Mouse (Mus musculus) spleen, adult 2 months (tissue): ENCODE results near the gene Ubash3a. TPM values are rescaled to one million over a fixed set of nuclear protein-coding genes. Genes with fewer than 3 reads are reported as not detected.

ENCODE experiments used
- DNase-seq, 2 experiments: peaks; one replicate each; pipeline versions ENCODE4 v3.0.0 to v3.0.0-alpha.2; 2012 to 2021; ENCODE audit warnings: low spot score in 2 of 2, low read depth in 1 of 2
- H3K27ac ChIP-seq: fragments of 200-500 bp; 2 replicates; pipeline ENCODE4 v1.5.1; 2012; ENCODE audit warnings: low read length, inconsistent platforms; ENCODE audit not compliant: insufficient read depth
- H3K27me3 ChIP-seq: fragments of 200-500 bp; 2 replicates; pipeline ENCODE4 v1.6.1; 2012; ENCODE audit warnings: mild to moderate bottlenecking, moderate library complexity, low read length, inconsistent platforms; ENCODE audit not compliant: control insufficient read depth, insufficient read depth
- H3K36me3 ChIP-seq: fragments of 200-500 bp; 2 replicates; pipeline ENCODE4 v1.6.1; 2012; ENCODE audit warnings: mild to moderate bottlenecking, low read length, inconsistent platforms; ENCODE audit not compliant: control insufficient read depth, insufficient read depth
- H3K4me1 ChIP-seq: fragments of 200-500 bp; 2 replicates; pipeline ENCODE4 v1.6.1; 2011; ENCODE audit warnings: inconsistent platforms; ENCODE audit not compliant: control insufficient read depth, insufficient read depth, insufficient read length
- H3K4me3 ChIP-seq: fragments of 200-500 bp; 2 replicates; pipeline ENCODE4 v1.5.1; 2011; ENCODE audit warnings: mild to moderate bottlenecking, inconsistent platforms; ENCODE audit not compliant: insufficient read depth, insufficient read length; ENCODE audit errors: extremely low read depth
- CTCF ChIP-seq: fragments of 200-500 bp; IDR thresholded peaks from 2 replicates; pipeline ENCODE4 v1.5.1; 2011; ENCODE audit warnings: mild to moderate bottlenecking, inconsistent platforms; ENCODE audit not compliant: insufficient read depth, insufficient read length, insufficient replicate concordance; ENCODE audit errors: extremely low read depth
- POLR2A ChIP-seq: fragments of 200-500 bp; IDR thresholded peaks from 2 replicates; pipeline ENCODE4 v1.6.1; 2011; ENCODE audit warnings: low read depth, low read length, inconsistent platforms
- WGBS: fragments of 180-500 bp; shearing (Covaris S2); methylation state at CpG from one replicate; pipeline ENCODE4 v1.1.7; 2018; 5-methylcytosine and 5-hydroxymethylcytosine counted together
- polyA plus RNA-seq: library from polyadenylated mRNA; depleted of rRNA; stranded (reverse); fragments of >200 nt; gene quantifications from 2 replicates; pipeline ENCODE4 v1.2.3, GENCODE M21; 2012

Ubash3a gene
- polyA plus RNA-seq, 1 experiment = 12.5 TPM

DNA sequence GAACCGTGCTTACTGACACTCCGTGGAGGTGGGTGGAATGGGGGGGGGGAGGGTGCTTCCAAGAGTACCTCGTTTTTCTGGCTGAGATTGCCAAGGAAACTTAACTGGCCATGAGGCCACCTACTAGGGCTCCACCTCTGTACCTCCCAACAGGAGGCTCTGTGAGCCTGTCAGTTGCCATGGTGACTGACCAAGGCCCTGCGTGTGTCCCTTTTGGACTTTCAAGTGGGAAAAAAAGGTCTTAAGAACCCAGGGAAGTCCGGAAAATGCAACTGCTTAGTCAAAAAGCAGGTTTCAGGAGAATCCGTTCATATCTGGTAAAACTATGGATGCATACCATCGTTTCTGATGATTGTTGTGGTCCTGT lies 75.0 kb downstream of the Ubash3a start:
- H3K4me3 ChIP-seq = no peak overlapping the region
- no peak overlapping the region for H3K27ac ChIP-seq
- no peak for DNase-seq
- TF ChIP-seq CTCF (no peak), POLR2A (no peak)
- H3K27me3 ChIP-seq = no peaks in the 10 kb centered on the region
- 63% methylated on average over 7 of the region's 7 CpGs for WGBS
- peaks cover 2% of the 10 kb centered on the region; the same call in 1 of the 2 replicates for H3K4me1 ChIP-seq
- H3K36me3 ChIP-seq = no peaks in the 10 kb centered on the region

DNA sequence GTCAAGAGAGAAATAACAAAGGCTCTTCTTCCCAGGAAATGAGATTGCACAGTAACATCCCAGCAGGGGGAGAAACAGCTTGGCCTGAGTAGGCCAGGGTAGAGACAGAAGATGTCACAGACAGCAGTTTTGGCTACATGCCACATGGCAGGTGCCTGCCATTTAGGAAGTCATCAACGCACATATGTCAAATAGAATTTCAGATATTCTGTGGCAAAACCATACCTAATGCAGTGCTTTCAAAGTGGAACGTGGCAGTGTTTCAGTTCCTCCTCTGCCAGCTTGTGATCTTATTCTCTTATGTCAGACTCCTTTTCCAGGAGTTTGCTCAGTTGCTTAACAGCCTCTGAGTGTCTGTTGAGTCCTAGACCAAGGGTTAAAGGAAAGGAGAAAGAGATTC lies 78.2 kb downstream of the Ubash3a start:
- Histone ChIP-seq H3K27me3 (no peaks in the 10 kb centered on the region), H3K36me3 (no peaks in the 10 kb centered on the region), H3K4me1 (peaks cover 8% of the 10 kb centered on the region; the same call in 1 of the 2 replicates), H3K27ac (no peak overlapping the region), H3K4me3 (no peak overlapping the region)
- 16% methylated on average over 2 of the region's 2 CpGs for WGBS
- peak; percentile 27 to 47 for DNase-seq
- TF ChIP-seq POLR2A (no peak), CTCF (no peak)

DNA sequence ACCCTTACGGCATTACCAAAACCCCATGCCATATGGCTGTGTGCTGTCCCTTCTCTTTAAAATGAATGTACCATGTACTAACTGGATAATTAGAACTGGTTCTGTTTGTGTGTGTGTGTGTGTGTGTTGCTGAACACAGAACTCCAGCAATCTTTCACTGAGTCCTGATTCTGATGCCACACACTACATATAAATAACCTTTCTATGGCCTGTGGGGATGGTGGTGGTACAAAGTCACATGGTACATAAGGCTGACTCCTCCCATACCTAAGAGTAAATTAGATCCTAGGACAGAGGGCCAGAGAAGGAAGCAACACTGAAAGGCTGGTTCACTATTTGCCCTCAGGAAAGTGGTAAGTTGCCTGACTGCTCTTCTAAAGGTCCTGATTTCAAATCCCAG lies 78.8 kb downstream of the Ubash3a start, which contains the start of gene Slc37a1:
Gene Slc37a1 (plus strand): TSS at position 301 of the 400 bp plus-strand sequence.
- Histone ChIP-seq H3K36me3 (no peaks in the 10 kb centered on the region), H3K4me1 (peaks cover 8% of the 10 kb centered on the region; the same call in 1 of the 2 replicates), H3K4me3 (no peak within 1 kb of the TSS), H3K27me3 (no peaks in the 10 kb centered on the region), H3K27ac (no peak within 1 kb of the TSS)
- WGBS = 100% methylated on average over 1 of the region's 1 CpGs
- TF ChIP-seq POLR2A = no peak
- TF ChIP-seq CTCF = no peak
- no peak for DNase-seq

DNA sequence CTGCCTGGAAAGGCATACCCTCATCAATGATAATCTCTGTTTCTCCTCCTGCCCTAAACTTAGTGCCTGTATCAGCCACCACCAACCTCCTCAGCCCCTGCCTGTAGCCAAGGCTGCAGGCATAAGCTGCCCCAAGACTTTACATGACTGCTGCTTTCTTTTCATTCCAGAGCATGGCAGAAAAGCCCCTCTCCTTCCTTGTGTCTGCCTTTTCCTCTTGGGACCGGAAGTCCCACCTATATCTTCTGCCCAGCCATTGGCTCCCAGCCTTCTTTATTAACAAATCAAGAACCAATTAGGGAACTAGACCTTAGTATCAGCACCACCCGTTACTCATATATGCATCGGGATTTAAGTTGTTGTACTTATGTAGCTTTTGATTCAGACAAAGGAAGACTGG lies 79.5 kb downstream of the Ubash3a start:
- WGBS = 87% methylated on average over 3 of the region's 3 CpGs
- Histone ChIP-seq H3K4me3 (no peak overlapping the region), H3K4me1 (peaks cover 8% of the 10 kb centered on the region; the same call in 1 of the 2 replicates), H3K27me3 (no peaks in the 10 kb centered on the region), H3K36me3 (no peaks in the 10 kb centered on the region), H3K27ac (no peak overlapping the region)
- TF ChIP-seq POLR2A = no peak
- no peak for TF ChIP-seq CTCF
- no peak for DNase-seq

DNA sequence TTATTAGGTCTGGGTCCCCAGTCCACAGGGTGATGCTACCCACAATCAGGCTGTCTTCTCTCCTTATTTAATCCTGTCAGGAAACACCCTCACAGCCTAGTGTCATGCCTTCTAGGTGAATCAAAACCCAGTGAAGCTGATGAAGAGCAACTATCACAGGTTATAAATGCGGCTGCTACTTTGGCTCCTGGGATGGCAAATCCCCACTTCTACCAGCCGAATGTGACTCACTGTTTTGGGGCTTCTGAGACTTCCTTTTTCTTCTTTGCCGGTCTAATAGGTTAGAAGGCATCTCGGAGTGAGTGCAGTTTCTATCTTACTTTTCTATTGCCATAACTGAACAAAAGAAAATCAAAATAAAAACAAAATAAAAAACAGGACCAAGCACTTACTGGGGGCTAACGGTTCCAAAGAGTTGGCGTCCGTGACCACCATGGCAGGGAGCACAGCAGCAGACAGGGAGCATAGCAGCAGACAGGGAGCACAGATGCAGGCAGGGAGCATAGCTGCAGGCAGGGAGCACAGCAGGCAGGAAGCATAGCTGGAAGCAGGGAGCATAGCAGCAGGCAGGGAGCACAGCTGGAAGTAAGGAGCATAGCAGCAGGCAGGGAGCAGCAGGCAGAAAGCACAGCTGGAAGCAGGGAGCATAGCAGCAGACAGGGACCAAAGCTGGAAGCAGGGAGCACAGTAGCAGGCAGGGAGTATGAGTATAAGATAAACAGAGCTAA lies 81.5 kb downstream of the Ubash3a start:
- WGBS = 26% methylated on average over 7 of the region's 7 CpGs
- H3K36me3 ChIP-seq = no peaks in the 10 kb centered on the region
- H3K4me1 ChIP-seq = peaks cover 8% of the 10 kb centered on the region; the same call in 1 of the 2 replicates
- H3K27ac ChIP-seq = no peak overlapping the region
- H3K27me3 ChIP-seq = no peaks in the 10 kb centered on the region
- no peak for DNase-seq
- H3K4me3 ChIP-seq = no peak overlapping the region
- TF ChIP-seq CTCF = no peak
- TF ChIP-seq POLR2A = no peak

DNA sequence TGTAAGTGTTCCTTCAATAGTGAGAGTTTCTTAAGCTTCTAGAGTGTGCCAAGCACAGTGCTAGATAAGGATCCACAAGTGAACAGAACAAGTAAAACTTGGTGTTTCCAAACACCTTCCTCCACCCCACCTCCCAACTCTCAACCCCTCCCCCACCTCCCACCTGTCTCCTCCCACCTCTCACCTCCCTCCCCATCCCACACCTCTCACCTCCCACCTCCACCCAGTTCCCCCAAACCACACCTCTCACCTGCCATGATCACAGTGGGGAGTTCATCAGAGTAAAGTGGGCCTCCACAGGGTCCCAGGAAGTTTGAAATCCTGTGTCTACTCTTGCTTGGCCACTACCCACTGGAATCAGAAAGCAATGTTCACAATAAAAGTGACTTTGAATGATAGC lies 82.6 kb downstream of the Ubash3a start:
- no peak overlapping the region for H3K4me3 ChIP-seq
- peaks cover 11% of the 10 kb centered on the region; the same call in 1 of the 2 replicates for H3K4me1 ChIP-seq
- no peak overlapping the region for H3K27ac ChIP-seq
- no peaks in the 10 kb centered on the region for H3K27me3 ChIP-seq
- no peak for DNase-seq
- H3K36me3 ChIP-seq = no peaks in the 10 kb centered on the region
- TF ChIP-seq CTCF (no peak), POLR2A (no peak)

DNA sequence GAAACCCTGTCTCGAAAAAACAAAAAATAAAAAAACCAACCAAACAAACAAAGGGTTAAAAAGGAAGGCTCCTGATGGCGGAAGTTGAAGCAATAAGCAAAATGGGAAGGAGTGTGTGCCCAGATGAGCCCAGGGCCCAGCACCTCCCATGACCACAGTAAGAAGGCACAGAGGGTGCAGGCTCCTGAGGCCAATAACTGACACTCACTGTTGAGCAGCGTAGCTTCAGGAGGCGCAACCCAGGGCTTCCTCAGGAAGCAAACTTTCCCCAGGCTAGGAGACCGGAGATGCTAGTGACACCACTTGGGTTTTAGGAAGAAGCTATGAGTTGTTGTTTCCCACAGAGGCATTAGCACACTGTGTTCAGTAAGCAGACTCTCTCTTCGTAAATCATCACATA lies 83.2 kb downstream of the Ubash3a start:
- no peak for TF ChIP-seq POLR2A
- no peak for TF ChIP-seq CTCF
- Histone ChIP-seq H3K27ac (peak overlapping the region; percentile 47), H3K4me1 (peaks cover 10% of the 10 kb centered on the region; the same call in 1 of the 2 replicates), H3K4me3 (no peak overlapping the region), H3K36me3 (no peaks in the 10 kb centered on the region), H3K27me3 (no peaks in the 10 kb centered on the region)
- WGBS = 40% methylated on average over 6 of the region's 6 CpGs
- DNase-seq = no peak
